Mouse (Mus musculus): ENCODE results near the gene CK137956. TPM values are rescaled to one million over a fixed set of nuclear protein-coding genes. Genes with fewer than 3 reads are reported as not detected.

CK137956 gene
- 1 to 10 TPM; 3.6 to 3.9 TPM for total RNA-seq (2021)

- DNase-seq = peak; percentile 43
- intact Hi-C loops (cut with DNase I) = no loop called here
Measured at GRCm38 (mm10) chr4:127970901-127971868, at the start of gene CK137956. Gene CK137956 (minus strand): TSS chr4:127970951.

DNA sequence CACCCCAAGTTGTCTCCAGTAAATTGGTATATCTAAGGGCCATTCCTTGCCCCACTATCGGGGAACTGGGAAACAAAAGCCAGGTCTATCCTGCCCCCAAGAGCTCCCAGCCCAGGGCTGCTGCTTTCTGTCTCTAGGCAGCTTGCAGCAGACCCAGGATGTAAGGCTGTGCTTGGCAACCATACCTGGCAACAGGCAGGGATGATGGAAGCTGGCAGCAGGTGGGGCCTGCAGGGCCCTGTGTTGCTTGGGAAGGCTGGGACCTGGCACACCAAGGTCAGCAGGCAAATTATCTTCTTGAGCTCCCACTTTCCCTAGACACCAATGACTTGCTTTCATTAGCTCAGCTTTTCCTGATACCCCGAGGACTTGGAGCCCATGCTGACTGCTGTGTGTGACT lies 48.7 kb upstream of the CK137956 start:
- DNase-seq = peak; percentile 71

DNA sequence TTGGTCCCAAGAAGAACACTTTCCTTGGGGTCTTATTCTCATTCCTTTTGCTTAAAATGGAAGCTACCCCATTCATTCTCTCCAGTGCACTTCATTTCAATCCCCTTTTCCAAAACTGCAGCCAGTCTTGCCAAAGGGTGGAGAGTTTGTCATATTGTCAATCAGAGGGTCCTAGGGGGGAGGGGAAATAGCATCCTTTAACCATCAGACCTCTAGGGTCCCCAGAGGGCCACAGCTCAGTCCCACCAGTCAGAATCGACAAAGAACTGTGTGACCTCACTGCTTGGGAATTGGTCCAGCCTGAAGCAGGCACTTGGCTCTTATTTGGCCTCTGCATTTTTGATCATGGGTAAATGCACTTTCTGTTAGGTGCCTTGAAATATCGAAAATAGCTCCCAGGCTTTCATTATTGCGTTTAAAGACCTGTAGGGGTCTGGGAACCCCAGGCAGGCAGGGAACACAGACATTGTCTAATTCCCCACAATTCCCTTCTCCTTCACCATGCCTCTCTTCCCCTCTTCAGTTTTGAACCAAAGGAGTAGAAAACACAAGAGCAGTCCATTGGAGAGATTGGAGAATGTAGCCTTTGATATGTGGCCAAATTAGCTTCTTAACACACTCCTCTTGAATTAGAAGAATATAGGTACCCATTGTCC lies 34.2 kb upstream of the CK137956 start:
- intact Hi-C loops (cut with DNase I) = no loop called here
- DNase-seq = no peak

More for the DNA sequence above, 48.7 kb upstream of the CK137956 start:
- intact Hi-C loops (cut with DNase I) = no loop called here

DNA sequence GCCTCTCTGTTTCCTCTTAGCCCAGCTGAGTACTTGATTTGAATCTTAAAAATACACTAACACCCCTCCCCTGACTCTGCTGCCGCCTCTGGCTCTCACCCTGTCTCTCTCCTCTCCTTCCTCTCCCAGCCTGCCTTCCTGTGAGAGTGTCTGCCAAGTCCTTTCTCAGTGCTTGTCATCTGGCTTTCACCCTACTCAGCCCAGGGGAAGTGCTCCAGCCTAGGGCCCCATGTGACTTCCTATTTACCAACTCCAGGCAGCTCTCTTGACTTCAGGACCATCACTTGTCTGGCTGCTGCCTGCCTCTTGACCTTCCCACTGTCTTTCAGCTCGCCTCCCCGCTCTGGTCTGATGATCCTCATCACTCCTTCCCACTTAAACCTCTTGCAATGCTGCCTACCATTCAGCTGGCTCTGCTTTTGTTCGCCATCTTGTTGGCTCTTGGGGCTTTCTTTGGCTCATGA lies 31.9 kb upstream of the CK137956 start:
- intact Hi-C loops (cut with DNase I) = no loop called here
- peak; percentile 37 for DNase-seq

DNA sequence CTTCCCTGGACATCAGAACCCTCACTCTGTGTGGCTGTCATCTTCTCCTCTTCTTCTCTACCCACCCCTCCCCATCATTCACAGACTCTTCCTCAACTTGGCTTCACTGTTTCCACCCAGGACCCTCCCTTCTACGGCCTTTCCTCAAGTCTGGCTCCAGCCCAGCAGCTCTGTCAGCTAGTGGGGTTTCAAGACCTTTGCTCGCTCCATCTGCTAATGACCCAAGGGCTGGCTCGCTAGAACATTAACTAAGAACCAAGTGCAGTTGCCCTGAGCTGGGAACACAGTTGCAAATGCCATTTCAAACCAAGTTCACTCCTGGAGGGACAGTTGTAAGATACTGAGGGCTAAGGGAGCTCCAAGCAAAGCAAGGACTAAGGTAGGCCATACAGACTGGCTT lies 28.5 kb upstream of the CK137956 start:
- no peak for DNase-seq
- intact Hi-C loops (cut with DNase I) = no loop called here

GRCm38 (mm10) chr4:127989347-127989995 lies 18.7 kb upstream of the CK137956 start:
- intact Hi-C loops (cut with DNase I) = loop anchor here (5.0 to 10.0 kb wide), 2 partner anchors 155 to 622 kb away; no protein-coding TSS in a partner anchor
- peak; percentile 83 for DNase-seq

- DNase-seq = peak; percentile 65
- intact Hi-C loops (cut with DNase I) = loop anchor here (5.0 to 10.0 kb wide), 2 partner anchors 154 to 621 kb away; no protein-coding TSS in a partner anchor
Measured at GRCm38 (mm10) chr4:127988526-127989180, 17.9 kb upstream of the CK137956 start.

DNA sequence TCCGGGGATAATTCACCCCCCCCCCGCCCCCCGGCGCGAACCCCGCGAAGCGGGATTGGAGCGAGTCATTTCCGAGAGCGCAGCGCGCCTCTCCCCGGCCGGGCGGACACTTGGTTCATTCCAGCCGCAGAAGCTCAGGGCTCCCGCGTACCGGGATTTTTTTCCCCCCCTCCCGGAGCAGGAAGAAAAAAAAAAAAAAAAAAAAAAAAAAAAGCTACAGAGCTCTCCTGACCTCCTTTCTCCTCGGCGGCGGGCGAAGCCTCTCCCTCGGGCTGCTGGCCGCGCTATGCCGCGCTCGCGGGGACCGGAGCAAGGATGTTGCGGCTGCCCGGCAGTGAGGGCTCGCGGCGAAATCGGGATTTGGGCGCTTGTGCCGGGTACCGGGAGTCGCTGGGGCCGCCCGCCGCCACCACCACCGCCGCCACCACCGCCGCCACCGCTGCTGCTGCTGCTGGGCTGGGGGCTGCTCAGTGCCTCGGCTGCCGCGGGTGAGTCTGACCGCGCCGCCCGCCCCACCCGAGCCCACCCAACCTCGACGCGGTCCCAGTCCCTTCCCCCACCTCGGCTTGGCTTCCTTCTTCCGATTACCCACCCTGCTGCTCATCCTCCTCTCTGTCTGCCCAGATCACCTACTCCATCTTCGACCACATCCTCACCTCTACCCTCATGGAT lies 17.2 kb upstream of the CK137956 start, which contains the start of gene Csmd2:
Gene Csmd2 (plus strand): TSS at position 74 of the 672 bp plus-strand sequence.
- DNase-seq = peak; percentile 77
- intact Hi-C loops (cut with DNase I) = loop anchor here (5.0 to 10.0 kb wide), 2 partner anchors 153 to 621 kb away; no protein-coding TSS in a partner anchor

GRCm38 (mm10) chr4:127987270-127987669 lies 16.5 kb upstream of the CK137956 start:
- DNase-seq = no peak
- intact Hi-C loops (cut with DNase I) = loop anchor here (5.0 to 10.0 kb wide), 2 partner anchors 152 to 620 kb away; no protein-coding TSS in a partner anchor

DNA sequence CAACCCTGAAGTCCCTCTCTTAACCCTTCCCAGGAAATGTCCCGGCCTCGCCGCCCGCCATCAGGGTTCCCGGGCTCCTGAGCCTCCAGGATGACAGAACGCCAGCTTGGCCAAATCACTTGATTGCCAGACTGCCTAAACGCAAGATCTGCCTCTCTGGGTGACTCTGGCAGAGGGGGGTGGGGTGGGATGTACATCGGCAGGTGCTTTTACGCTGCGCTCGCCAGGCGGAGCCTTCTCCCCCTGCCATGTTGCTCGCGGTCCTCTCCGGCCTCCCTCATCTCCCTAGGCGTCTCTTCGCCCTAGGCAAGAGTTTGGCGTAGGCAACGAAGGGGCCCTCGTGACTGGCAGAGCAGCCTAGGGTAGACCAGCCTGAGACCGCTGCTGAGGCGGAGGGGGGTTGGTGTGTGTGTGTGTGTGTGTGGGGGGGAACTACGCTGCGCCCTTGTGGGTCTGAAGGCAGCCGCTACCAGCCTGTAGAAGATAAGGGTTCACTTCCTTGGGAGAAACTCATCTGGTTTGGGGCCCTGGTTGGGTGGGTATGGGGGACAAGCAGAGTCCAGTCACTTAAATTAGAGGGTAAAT lies 15.8 kb upstream of the CK137956 start:
- intact Hi-C loops (cut with DNase I) = loop anchor here (5.0 to 10.0 kb wide), 2 partner anchors 152 to 619 kb away; no protein-coding TSS in a partner anchor

DNA sequence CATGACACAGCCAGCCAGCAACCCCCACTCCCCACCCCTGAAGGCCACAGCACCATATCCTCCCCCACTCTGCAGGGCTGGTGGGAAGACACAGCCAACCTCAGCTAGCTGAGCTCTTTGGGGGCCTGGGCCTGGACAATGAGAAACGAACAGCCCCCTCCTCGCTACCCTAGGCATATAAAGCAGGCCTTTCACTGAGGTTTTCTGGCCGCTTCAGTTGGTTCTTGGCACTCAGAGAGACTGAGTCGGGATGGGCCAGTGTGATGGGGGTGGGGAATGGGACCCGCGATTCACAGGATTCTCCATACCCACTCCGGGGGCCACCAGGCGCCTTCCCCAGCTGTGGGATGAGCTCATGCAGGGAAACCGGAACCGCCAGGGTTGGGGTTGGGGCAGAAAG lies 15.1 kb upstream of the CK137956 start:
- intact Hi-C loops (cut with DNase I) = loop anchor here (5.0 to 10.0 kb wide), 2 partner anchors 151 to 619 kb away; no protein-coding TSS in a partner anchor
- DNase-seq = peak; percentile 83

More for the DNA sequence above, 15.8 kb upstream of the CK137956 start:
- DNase-seq = peak; percentile 69

GRCm38 (mm10) chr4:127984426-127984825 lies 13.7 kb upstream of the CK137956 start:
- intact Hi-C loops (cut with DNase I) = loop anchor here (10.0 kb wide), 1 partner anchor 150 kb away; no protein-coding TSS in a partner anchor
- DNase-seq = no peak

GRCm38 (mm10) chr4:127981125-127981524 lies 10.4 kb upstream of the CK137956 start:
- no peak for DNase-seq
- intact Hi-C loops (cut with DNase I) = loop anchor here (10.0 kb wide), 1 partner anchor 146 kb away; no protein-coding TSS in a partner anchor

DNA sequence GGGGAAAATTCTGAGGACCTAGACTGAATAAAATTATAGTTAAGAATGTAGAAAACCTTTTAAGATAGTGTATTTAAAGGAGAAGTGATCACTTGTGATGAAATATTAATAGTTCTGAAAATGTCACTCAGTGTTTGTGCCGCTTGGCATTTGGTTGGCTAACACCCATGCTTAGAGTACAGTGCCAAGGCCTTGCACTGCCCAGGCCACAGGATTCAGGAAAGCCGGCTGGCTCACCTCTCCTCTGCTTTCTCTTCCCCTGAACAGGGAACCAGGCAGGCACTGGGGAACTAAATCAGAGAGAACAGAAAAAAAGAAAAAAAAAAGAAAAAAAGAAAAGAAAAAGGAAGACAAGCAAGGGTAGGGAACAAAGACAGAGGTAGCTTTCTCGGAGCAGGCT lies 2.2 kb upstream of the CK137956 start:
- intact Hi-C loops (cut with DNase I) = no loop called here
- DNase-seq = no peak

GRCm38 (mm10) chr4:127970018-127970421 lies 731 bp downstream of the CK137956 start:
- DNase-seq = peak; percentile 46
- intact Hi-C loops (cut with DNase I) = no loop called here

DNA sequence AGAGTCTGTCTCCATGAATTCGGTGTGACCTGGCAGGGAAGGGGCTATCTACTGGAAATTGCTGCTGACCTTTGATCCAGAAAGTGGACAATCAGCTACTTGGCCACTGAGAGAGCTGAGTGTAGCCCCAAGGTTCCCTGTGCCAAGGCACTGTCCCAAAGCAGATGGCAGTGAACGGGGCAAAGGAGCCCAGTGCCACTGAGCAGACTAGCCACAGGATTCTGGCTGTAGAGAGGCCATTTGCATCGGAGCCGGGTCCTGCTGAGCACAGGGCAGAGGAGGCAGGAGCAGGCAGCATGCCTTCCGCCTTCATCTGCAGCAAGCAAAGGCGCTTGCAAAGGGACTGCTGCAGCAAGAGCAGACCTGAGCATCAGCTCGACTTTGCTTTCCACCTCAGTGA lies 1.6 kb downstream of the CK137956 start:
- intact Hi-C loops (cut with DNase I) = no loop called here
- DNase-seq = peak; percentile 79

DNA sequence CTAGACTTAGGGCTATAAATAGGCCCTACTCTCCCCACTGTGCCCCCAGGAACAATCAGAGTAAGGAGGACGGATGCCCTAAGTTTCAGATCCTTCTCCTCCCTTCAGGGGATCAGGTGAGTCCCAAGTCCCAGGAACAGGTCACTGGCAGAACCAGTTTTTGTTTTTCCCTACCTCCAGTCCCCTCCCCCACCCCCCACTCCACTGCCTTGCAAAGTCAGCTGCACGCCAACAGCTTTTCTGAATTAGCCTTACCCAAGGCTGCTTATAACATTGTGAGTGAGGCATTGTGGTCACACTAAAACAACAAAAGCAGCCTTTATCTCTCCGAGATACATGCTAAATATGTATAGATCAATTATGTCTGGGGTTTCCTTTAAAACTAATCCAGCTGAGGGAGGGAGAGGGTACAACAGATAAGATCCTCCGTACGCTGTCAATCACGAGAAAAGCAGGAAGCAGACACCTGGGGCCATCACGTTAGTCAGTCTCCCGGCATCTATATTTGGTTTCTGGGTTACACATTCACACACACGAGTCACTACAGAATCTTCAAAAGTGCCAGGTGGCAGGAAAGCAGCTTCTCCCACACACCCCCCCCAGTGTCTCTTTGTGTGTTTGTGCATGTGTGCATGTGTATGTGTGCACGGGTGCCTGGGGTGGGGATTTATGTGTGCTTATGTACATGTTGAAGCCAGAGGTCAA lies 17.6 kb downstream of the CK137956 start:
- intact Hi-C loops (cut with DNase I) = no loop called here

GRCm38 (mm10) chr4:127947696-127948095 lies 23.1 kb downstream of the CK137956 start:
- DNase-seq = peak; percentile 34
- intact Hi-C loops (cut with DNase I) = no loop called here

More for the DNA sequence above, 17.6 kb downstream of the CK137956 start:
- no peak for DNase-seq
